Mouse (Mus musculus): Measurements from ENCODE around the gene Srp9. TPM values are rescaled to one million over a fixed set of nuclear protein-coding genes. Genes with fewer than 3 reads are reported as not detected.

Srp9 gene
- polyA plus RNA-seq, 1 experiment from 2014 or later = 133 TPM

- 83% methylated on average over 5 of the region's 5 CpGs for WGBS
- H3K4me1 ChIP-seq = peaks cover 40% of the 10 kb centered on the region
- ATAC-seq (replicated peaks) = no peak
Measured at GRCm38 (mm10) chr1:182092413-182092800, 32.1 kb upstream of the Srp9 start.

DNA sequence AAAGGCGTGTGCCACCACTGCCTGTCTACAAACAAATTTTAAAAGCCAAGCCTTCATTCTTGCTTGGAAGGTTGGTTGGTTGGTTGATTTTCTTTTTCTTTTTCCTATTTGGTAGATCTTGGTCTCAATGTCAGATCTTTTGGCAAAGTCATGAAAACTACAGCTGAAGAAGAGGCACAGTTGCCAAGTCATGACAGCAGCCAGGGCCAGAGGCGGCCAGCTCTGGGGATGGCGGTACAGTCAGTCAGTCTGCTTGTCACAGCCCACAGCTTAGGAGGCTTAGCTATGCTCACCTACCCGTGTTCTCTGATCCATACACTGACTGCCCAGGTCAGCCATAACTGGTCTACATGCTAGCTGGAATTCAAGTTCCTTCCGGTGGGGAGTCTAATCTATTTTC is 31.1 kb upstream of the Srp9 start:
- H3K27ac ChIP-seq (replicated peaks) = no peak overlapping the region
- no peaks in the 10 kb centered on the region for H3K36me3 ChIP-seq
- no peak overlapping the region for H3K9ac ChIP-seq (replicated peaks)
- H3K27me3 ChIP-seq = no peaks in the 10 kb centered on the region
- peaks cover 37% of the 10 kb centered on the region for H3K4me1 ChIP-seq
- WGBS = 83% methylated on average over 5 of the region's 5 CpGs
- H3K4me2 ChIP-seq (replicated peaks) = no peak overlapping the region
- H3K4me3 ChIP-seq = no peak overlapping the region
- H3K9me3 ChIP-seq = no peaks in the 10 kb centered on the region
- ATAC-seq (replicated peaks) = no peak

More at GRCm38 (mm10) chr1:182092413-182092800, 32.1 kb upstream of the Srp9 start:
- Histone ChIP-seq H3K4me3 (no peak overlapping the region), H3K9ac (replicated peaks) (no peak overlapping the region), H3K9me3 (no peaks in the 10 kb centered on the region), H3K36me3 (no peaks in the 10 kb centered on the region), H3K27me3 (no peaks in the 10 kb centered on the region), H3K4me2 (replicated peaks) (no peak overlapping the region), H3K27ac (replicated peaks) (no peak overlapping the region)

DNA sequence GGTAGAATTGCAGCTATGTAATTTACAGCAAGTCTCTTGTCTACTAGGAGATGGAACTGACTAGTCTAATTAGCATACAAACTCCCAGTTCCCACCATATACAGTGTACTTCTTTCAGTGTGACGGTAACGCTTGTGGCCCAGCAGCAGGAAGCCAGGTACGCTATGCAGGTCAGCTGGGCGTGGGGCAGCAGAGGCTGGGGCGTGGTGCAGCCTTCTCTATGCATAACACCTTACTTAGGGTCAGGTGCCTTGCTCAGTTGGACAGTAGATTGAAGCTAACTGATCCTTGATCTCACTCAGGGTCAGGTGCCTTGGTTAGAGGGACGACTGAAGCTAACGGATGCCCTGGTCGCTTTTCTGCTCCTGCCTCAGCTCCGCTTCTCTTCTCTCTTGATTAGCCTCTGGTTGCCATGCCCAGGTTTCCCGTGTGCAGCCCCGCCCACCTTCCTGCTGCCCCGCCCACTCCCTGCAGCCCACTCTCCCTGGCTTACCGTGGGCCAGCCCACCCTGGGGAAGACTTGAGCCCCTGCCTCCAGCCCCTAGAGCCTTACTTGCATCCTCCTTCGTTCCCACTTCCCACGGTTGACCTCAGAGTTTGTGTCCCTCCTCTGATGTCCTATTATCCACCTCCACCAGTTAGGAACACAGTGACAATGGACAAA is 29.9 kb upstream of the Srp9 start:
- no peak overlapping the region for H3K27ac ChIP-seq (replicated peaks)

GRCm38 (mm10) chr1:182095240-182095741 is 29.2 kb upstream of the Srp9 start:
- H3K27me3 ChIP-seq = no peaks in the 10 kb centered on the region
- H3K9ac ChIP-seq (replicated peaks) = no peak overlapping the region
- no peaks in the 10 kb centered on the region for H3K36me3 ChIP-seq
- no peak overlapping the region for H3K4me3 ChIP-seq
- H3K4me1 ChIP-seq = peaks cover 19% of the 10 kb centered on the region
- no peaks in the 10 kb centered on the region for H3K9me3 ChIP-seq
- WGBS = 8% methylated on average over 10 of the region's 10 CpGs
- peak overlapping the region; percentile 8; the same call in 1 of the 2 replicates for H3K4me2 ChIP-seq (replicated peaks)
- H3K27ac ChIP-seq (replicated peaks) = peak overlapping the region; percentile 43
- ATAC-seq (replicated peaks) = peak; percentile 51; the same call in 1 of the 2 replicates

More for the DNA sequence above, 29.9 kb upstream of the Srp9 start:
- Histone ChIP-seq H3K9ac (replicated peaks) (no peak overlapping the region), H3K4me3 (no peak overlapping the region), H3K4me1 (peaks cover 25% of the 10 kb centered on the region), H3K36me3 (no peaks in the 10 kb centered on the region), H3K27me3 (no peaks in the 10 kb centered on the region), H3K9me3 (no peaks in the 10 kb centered on the region), H3K4me2 (replicated peaks) (no peak overlapping the region)
- no peak for ATAC-seq (replicated peaks)
- WGBS = 35% methylated on average over 15 of the region's 15 CpGs

DNA sequence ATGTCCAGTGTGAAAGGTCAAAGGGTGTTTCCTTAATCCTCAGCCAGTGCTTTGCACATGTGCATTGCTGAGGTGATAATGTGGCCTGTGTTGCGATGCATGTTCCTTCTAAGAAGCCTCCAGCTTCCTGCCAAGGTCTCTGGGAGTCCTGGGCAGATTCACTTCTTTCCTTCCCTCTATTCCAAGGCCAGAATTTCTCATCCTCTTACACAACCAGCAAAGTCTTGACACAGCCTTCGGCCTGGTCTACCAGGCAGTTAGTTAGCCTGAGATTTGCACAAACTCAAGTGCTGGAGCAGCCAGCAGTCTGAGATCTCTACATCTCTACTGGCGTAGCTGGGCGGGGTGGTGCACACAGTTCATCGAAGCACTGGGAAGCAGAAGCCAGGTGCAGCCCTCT is 27.8 kb upstream of the Srp9 start:
- Histone ChIP-seq H3K4me1 (peaks cover 13% of the 10 kb centered on the region), H3K36me3 (no peaks in the 10 kb centered on the region), H3K9me3 (no peaks in the 10 kb centered on the region), H3K27ac (replicated peaks) (no peak overlapping the region), H3K4me2 (replicated peaks) (no peak overlapping the region), H3K9ac (replicated peaks) (no peak overlapping the region), H3K4me3 (no peak overlapping the region), H3K27me3 (no peaks in the 10 kb centered on the region)
- ATAC-seq (replicated peaks) = no peak
- 94% methylated on average over 5 of the region's 5 CpGs for WGBS

DNA sequence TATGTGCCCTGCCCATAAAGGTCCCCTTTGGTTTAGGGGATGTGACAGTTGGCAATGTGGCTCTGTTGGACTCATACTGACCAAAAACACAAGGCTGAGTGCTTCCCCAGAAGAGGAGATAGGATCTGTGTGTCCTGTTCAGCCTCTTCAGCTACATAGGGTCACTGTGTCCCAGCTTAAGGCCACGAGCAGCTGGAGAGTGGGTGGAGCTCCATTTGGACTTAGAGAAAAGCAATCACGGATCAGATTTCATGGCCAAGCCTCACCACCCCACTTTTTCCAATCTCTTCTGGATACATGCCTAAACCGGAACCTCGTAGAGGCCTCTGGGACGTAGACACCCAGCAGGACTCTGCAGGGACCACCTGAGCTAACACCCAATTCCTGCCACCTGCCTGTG is 25.5 kb upstream of the Srp9 start:
- Histone ChIP-seq H3K36me3 (no peaks in the 10 kb centered on the region), H3K4me3 (no peak overlapping the region), H3K27ac (replicated peaks) (no peak overlapping the region), H3K9ac (replicated peaks) (no peak overlapping the region), H3K27me3 (no peaks in the 10 kb centered on the region), H3K4me1 (peaks cover 13% of the 10 kb centered on the region), H3K9me3 (no peaks in the 10 kb centered on the region), H3K4me2 (replicated peaks) (no peak overlapping the region)
- 63% methylated on average over 5 of the region's 5 CpGs for WGBS
- no peak for ATAC-seq (replicated peaks)

DNA sequence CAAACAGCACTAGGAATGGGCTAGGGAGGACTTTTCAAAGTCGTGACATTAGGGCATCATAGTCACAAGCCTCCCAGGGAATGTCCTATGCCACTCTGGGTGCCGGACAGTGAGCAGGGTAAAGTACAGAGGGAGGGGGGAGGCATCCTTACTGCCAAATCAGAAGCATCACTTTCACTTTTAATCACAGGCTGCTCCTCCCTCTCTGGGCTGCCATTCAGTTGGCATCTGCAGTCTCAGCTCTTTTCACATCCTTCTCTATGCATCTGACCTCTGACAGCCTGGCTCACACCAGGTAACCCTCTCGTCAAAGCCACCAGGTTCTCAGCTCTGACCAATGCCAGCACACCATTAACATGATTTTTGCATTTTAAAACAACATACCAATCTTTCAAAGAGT is 24.1 kb upstream of the Srp9 start:
- no peak for ATAC-seq (replicated peaks)
- H3K4me1 ChIP-seq = peaks cover 3% of the 10 kb centered on the region
- H3K4me3 ChIP-seq = no peak overlapping the region
- H3K27ac ChIP-seq (replicated peaks) = no peak overlapping the region
- no peaks in the 10 kb centered on the region for H3K27me3 ChIP-seq
- no peaks in the 10 kb centered on the region for H3K36me3 ChIP-seq
- H3K9ac ChIP-seq (replicated peaks) = no peak overlapping the region
- no peaks in the 10 kb centered on the region for H3K9me3 ChIP-seq
- 38% methylated on average over 3 of the region's 3 CpGs for WGBS
- no peak overlapping the region for H3K4me2 ChIP-seq (replicated peaks)

GRCm38 (mm10) chr1:182101468-182101867 is 23.1 kb upstream of the Srp9 start:
- Histone ChIP-seq H3K4me1 (no peaks in the 10 kb centered on the region), H3K27me3 (no peaks in the 10 kb centered on the region), H3K4me3 (no peak overlapping the region), H3K27ac (replicated peaks) (no peak overlapping the region), H3K4me2 (replicated peaks) (no peak overlapping the region), H3K9ac (replicated peaks) (no peak overlapping the region), H3K36me3 (no peaks in the 10 kb centered on the region), H3K9me3 (no peaks in the 10 kb centered on the region)
- ATAC-seq (replicated peaks) = no peak
- WGBS = 79% methylated on average over 4 of the region's 4 CpGs

- Histone ChIP-seq H3K36me3 (no peaks in the 10 kb centered on the region), H3K27me3 (no peaks in the 10 kb centered on the region), H3K9me3 (no peaks in the 10 kb centered on the region), H3K4me2 (replicated peaks) (no peak overlapping the region), H3K4me1 (no peaks in the 10 kb centered on the region), H3K27ac (replicated peaks) (no peak overlapping the region), H3K9ac (replicated peaks) (no peak overlapping the region), H3K4me3 (no peak overlapping the region)
- ATAC-seq (replicated peaks) = no peak
Measured at GRCm38 (mm10) chr1:182102706-182103105, 21.8 kb upstream of the Srp9 start.

GRCm38 (mm10) chr1:182103436-182103835 is 21.1 kb upstream of the Srp9 start:
- Histone ChIP-seq H3K36me3 (no peaks in the 10 kb centered on the region), H3K9me3 (no peaks in the 10 kb centered on the region), H3K4me2 (replicated peaks) (no peak overlapping the region), H3K27me3 (no peaks in the 10 kb centered on the region), H3K4me3 (no peak overlapping the region), H3K9ac (replicated peaks) (no peak overlapping the region), H3K4me1 (no peaks in the 10 kb centered on the region), H3K27ac (replicated peaks) (no peak overlapping the region)
- ATAC-seq (replicated peaks) = no peak
- 72% methylated on average over 11 of the region's 11 CpGs for WGBS

GRCm38 (mm10) chr1:182105023-182105422 is 19.5 kb upstream of the Srp9 start:
- Histone ChIP-seq H3K9me3 (no peaks in the 10 kb centered on the region), H3K9ac (replicated peaks) (no peak overlapping the region), H3K4me2 (replicated peaks) (no peak overlapping the region), H3K4me1 (no peaks in the 10 kb centered on the region), H3K36me3 (no peaks in the 10 kb centered on the region), H3K27me3 (no peaks in the 10 kb centered on the region), H3K4me3 (no peak overlapping the region), H3K27ac (replicated peaks) (no peak overlapping the region)
- 49% methylated on average over 3 of the region's 3 CpGs for WGBS
- ATAC-seq (replicated peaks) = no peak

DNA sequence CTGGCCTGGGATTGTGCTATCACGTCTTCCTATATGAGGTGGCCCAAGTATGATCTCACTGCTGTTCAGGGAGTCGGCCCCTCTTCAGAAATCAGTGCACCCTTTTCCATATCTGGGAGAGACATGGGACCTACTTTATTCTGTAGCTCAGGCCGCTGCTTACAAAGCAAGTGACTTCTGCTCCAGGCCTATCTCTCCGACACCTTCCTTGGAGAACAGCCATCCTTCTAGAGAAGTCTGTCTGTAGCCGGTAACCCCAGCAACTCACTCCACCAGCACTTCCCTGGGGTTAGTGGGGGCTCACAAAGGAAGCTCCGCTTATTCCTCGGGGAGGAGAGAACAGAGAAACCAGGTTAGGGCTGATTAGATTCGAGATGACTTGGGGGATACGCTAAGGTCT is 17.3 kb upstream of the Srp9 start:
- WGBS = 82% methylated on average over 9 of the region's 9 CpGs
- no peak overlapping the region for H3K27ac ChIP-seq (replicated peaks)
- no peaks in the 10 kb centered on the region for H3K9me3 ChIP-seq
- no peak overlapping the region for H3K4me2 ChIP-seq (replicated peaks)
- H3K27me3 ChIP-seq = no peaks in the 10 kb centered on the region
- no peaks in the 10 kb centered on the region for H3K36me3 ChIP-seq
- no peak overlapping the region for H3K9ac ChIP-seq (replicated peaks)
- H3K4me3 ChIP-seq = no peak overlapping the region
- H3K4me1 ChIP-seq = peaks cover 15% of the 10 kb centered on the region
- ATAC-seq (replicated peaks) = no peak
